Mouse (Mus musculus) embryonic facial prominence, embryonic 15.5 days (tissue): ENCODE data around the gene Mid1. TPM values are rescaled to one million over a fixed set of nuclear protein-coding genes. Genes with fewer than 3 reads are reported as not detected.
"Not testable (repeated sequence)": the region's sequence is repeated elsewhere in the genome, so short reads cannot be mapped to it uniquely, and the experiment has no call there.

Experiments used
- ATAC-seq: fragments of 200-750 bp; cut with Nextera tagmentation; 2 replicates; pipeline ENCODE4 v1.8.0; 2017; ENCODE audit warnings: low read depth, moderate TSS enrichment; ENCODE audit not compliant: insufficient number of reproducible peaks, low FRiP score, low TSS enrichment
- H3K27ac ChIP-seq: fragments of 300-500 bp; sonication (generic); replicated peaks from 2 replicates; pipeline ENCODE4 v1.5.1; 2015; ENCODE audit warnings: mild to moderate bottlenecking, inconsistent platforms
- H3K27me3 ChIP-seq: fragments of 300-500 bp; sonication (generic); 2 replicates; pipeline ENCODE4 v1.6.1; 2015; ENCODE audit warnings: inconsistent platforms
- H3K36me3 ChIP-seq: fragments of 300-500 bp; sonication (generic); 2 replicates; pipeline ENCODE4 v1.6.1; 2015; ENCODE audit warnings: mild to moderate bottlenecking, inconsistent platforms
- H3K4me1 ChIP-seq: fragments of 300-500 bp; sonication (generic); 2 replicates; pipeline ENCODE4 v1.6.1; 2015; ENCODE audit warnings: inconsistent platforms
- H3K4me2 ChIP-seq: fragments of 300-500 bp; sonication (generic); replicated peaks from 2 replicates; pipeline ENCODE4 v1.6.1; 2015; ENCODE audit warnings: mild to moderate bottlenecking, inconsistent platforms
- H3K4me3 ChIP-seq: fragments of 300-500 bp; sonication (generic); replicated peaks from 2 replicates; pipeline ENCODE4 v1.5.1; 2015; ENCODE audit warnings: mild to moderate bottlenecking, inconsistent platforms
- H3K9ac ChIP-seq: fragments of 300-500 bp; sonication (generic); 2 replicates; pipeline ENCODE4 v1.6.1; 2015; ENCODE audit warnings: inconsistent platforms
- H3K9me3 ChIP-seq: fragments of 300-500 bp; sonication (generic); replicated peaks from 2 replicates; pipeline ENCODE4 v1.6.1; 2016; ENCODE audit warnings: inconsistent platforms
- WGBS: fragments of 180-500 bp; shearing (Covaris S2); methylation state at CpG from one replicate; pipeline ENCODE4 v1.1.7; 2015; 5-methylcytosine and 5-hydroxymethylcytosine counted together
- polyA plus RNA-seq: library from polyadenylated mRNA; unstranded; fragments of >200 nt; fragmentation: Nextera tagmentation; extraction: Ambion mirVana; gene quantifications from 2 replicates; pipeline ENCODE4 v1.2.1, GENCODE M21; 2015

The Mid1 gene
- polyA plus RNA-seq, 1 experiment from 2014 or later: 9.8 TPM

- WGBS: 70% methylated on average over 2 of the region's 2 CpGs
- Histone ChIP-seq H3K4me1 (no peaks in the 10 kb centered on the region), H3K4me2 (no peak overlapping the region), H3K9me3 (no peaks in the 10 kb centered on the region), H3K4me3 (no peak overlapping the region), H3K27me3 (peaks cover 2% of the 10 kb centered on the region; the same call in 1 of the 2 replicates), H3K36me3 (no peaks in the 10 kb centered on the region), H3K27ac (no peak overlapping the region), H3K9ac (no peak overlapping the region)
- no peak for ATAC-seq
Measured at GRCm38 (mm10) chrX:169922541-169922940, 237.5 kb downstream of the Mid1 start.

DNA sequence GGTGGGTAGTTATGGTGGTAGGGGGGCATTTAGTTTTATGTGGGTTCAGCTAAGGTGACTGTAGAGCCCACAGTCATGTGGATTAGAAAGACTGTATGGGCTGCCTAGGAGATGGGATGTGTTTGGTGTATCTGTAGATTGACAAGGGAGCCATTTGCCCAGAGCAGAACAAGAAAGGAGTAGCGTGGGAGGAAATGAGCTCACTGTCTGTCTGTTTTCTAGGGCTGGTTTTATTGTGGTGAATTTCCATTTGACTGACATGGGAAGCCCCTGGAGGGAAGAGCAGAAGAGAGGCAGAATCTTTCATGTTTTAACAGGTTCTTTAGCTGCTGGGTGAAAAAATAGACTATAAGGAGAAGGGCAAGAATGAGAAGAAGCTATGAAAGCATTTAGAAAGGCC is 238.4 kb downstream of the Mid1 start:
- no peak overlapping the region for H3K4me3 ChIP-seq
- no peaks in the 10 kb centered on the region for H3K4me1 ChIP-seq
- no peak overlapping the region for H3K9ac ChIP-seq
- no peaks in the 10 kb centered on the region for H3K9me3 ChIP-seq
- 43% methylated on average over 1 of the region's 1 CpGs for WGBS
- no peak overlapping the region for H3K27ac ChIP-seq
- H3K36me3 ChIP-seq: no peaks in the 10 kb centered on the region
- ATAC-seq: no peak
- peaks cover 2% of the 10 kb centered on the region; the same call in 1 of the 2 replicates for H3K27me3 ChIP-seq
- H3K4me2 ChIP-seq: no peak overlapping the region

- H3K4me2 ChIP-seq: no peak overlapping the region
- no peaks in the 10 kb centered on the region for H3K36me3 ChIP-seq
- no peak for ATAC-seq
- no peak overlapping the region for H3K9ac ChIP-seq
- no peak overlapping the region for H3K4me3 ChIP-seq
- H3K27me3 ChIP-seq: peaks cover 2% of the 10 kb centered on the region; the same call in 1 of the 2 replicates
- 55% methylated on average over 7 of the region's 7 CpGs for WGBS
- no peak overlapping the region for H3K27ac ChIP-seq
- no peaks in the 10 kb centered on the region for H3K9me3 ChIP-seq
- H3K4me1 ChIP-seq: no peaks in the 10 kb centered on the region
Measured at GRCm38 (mm10) chrX:169925600-169925999, 240.6 kb downstream of the Mid1 start.

GRCm38 (mm10) chrX:169927110-169927817 is 242.3 kb downstream of the Mid1 start:
- no peak overlapping the region for H3K4me3 ChIP-seq
- H3K9ac ChIP-seq: no peak overlapping the region
- ATAC-seq: no peak
- WGBS: 81% methylated on average over 28 of the region's 28 CpGs
- no peak overlapping the region for H3K27ac ChIP-seq
- H3K9me3 ChIP-seq: no peaks in the 10 kb centered on the region
- no peaks in the 10 kb centered on the region for H3K4me1 ChIP-seq
- no peaks in the 10 kb centered on the region for H3K36me3 ChIP-seq
- no peak overlapping the region for H3K4me2 ChIP-seq
- H3K27me3 ChIP-seq: peaks cover 2% of the 10 kb centered on the region; the same call in 1 of the 2 replicates

DNA sequence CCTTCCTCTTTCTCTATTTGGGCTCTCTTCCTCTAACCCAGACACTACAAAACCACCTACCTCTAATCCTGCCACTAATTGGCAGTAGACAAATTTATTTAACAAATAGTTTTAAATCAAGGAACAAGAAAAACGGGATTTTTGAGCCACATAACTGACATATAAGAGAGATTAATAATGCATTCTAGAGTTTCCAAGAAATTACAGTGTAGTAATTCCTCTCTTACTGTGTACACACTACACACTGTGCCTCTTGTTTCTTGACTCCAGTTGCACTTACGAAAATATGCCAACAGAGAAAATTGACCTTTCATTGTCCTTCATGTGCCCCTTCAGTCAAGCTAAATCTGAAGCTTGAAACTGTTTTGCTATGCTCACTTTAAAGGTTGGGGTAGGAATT is 245.9 kb downstream of the Mid1 start:
- Histone ChIP-seq H3K27ac (no peak overlapping the region), H3K9ac (no peak overlapping the region), H3K4me2 (no peak overlapping the region), H3K9me3 (no peaks in the 10 kb centered on the region), H3K4me3 (no peak overlapping the region), H3K27me3 (peaks cover 5% of the 10 kb centered on the region), H3K4me1 (no peaks in the 10 kb centered on the region), H3K36me3 (no peaks in the 10 kb centered on the region)
- ATAC-seq: no peak
- WGBS: 63% methylated on average over 2 of the region's 2 CpGs

- Histone ChIP-seq H3K4me2 (no peak overlapping the region), H3K27ac (no peak overlapping the region), H3K9ac (no peak overlapping the region), H3K27me3 (peaks cover 5% of the 10 kb centered on the region; the same call in 1 of the 2 replicates), H3K4me1 (no peaks in the 10 kb centered on the region), H3K9me3 (no peaks in the 10 kb centered on the region), H3K36me3 (no peaks in the 10 kb centered on the region), H3K4me3 (no peak overlapping the region)
- WGBS: 69% methylated on average over 3 of the region's 3 CpGs
- ATAC-seq: no peak
Measured at GRCm38 (mm10) chrX:169933228-169933627, 248.2 kb downstream of the Mid1 start.

GRCm38 (mm10) chrX:169937119-169937719 is 252.2 kb downstream of the Mid1 start:
- WGBS: 44% methylated on average over 5 of the region's 5 CpGs
- H3K27me3 ChIP-seq: peaks cover 5% of the 10 kb centered on the region; the same call in 1 of the 2 replicates
- no peak overlapping the region for H3K27ac ChIP-seq
- H3K9me3 ChIP-seq: no peaks in the 10 kb centered on the region
- H3K4me2 ChIP-seq: no peak overlapping the region
- H3K36me3 ChIP-seq: no peaks in the 10 kb centered on the region
- H3K9ac ChIP-seq: no peak overlapping the region
- H3K4me1 ChIP-seq: no peaks in the 10 kb centered on the region
- no peak for ATAC-seq
- no peak overlapping the region for H3K4me3 ChIP-seq

DNA sequence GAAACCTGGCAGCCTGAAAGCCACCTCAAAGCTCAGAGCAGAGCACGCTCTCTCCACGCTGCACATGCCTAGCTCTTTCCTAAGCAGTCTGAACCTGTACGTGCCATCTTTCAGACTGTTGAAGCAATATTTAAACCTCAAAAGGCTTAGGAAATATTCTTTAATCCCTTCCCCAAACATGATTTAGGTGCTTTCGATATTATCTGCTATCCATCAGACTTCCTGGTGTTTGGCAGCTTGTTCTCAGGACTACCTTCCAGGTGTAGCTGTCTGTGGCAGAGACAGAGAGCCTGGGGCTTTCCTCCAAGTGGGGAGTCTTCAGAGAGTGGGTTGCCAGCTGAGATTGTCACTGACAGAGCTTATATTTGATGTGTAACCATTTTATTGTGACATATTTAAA is 255.5 kb downstream of the Mid1 start:
- no peaks in the 10 kb centered on the region for H3K36me3 ChIP-seq
- no peak overlapping the region for H3K4me3 ChIP-seq
- no peaks in the 10 kb centered on the region for H3K4me1 ChIP-seq
- ATAC-seq: no peak
- no peaks in the 10 kb centered on the region for H3K9me3 ChIP-seq
- H3K9ac ChIP-seq: no peak overlapping the region
- 72% methylated on average over 4 of the region's 4 CpGs for WGBS
- H3K27me3 ChIP-seq: no peaks in the 10 kb centered on the region
- no peak overlapping the region for H3K27ac ChIP-seq
- no peak overlapping the region for H3K4me2 ChIP-seq

GRCm38 (mm10) chrX:169950596-169950995 is 265.6 kb downstream of the Mid1 start:
- 45% methylated on average over 1 of the region's 1 CpGs for WGBS
- Histone ChIP-seq H3K9me3 (no peaks in the 10 kb centered on the region), H3K27ac (no peak overlapping the region), H3K36me3 (no peaks in the 10 kb centered on the region), H3K4me3 (no peak overlapping the region), H3K4me2 (no peak overlapping the region), H3K9ac (no peak overlapping the region), H3K27me3 (no peaks in the 10 kb centered on the region), H3K4me1 (no peaks in the 10 kb centered on the region)
- no peak for ATAC-seq

DNA sequence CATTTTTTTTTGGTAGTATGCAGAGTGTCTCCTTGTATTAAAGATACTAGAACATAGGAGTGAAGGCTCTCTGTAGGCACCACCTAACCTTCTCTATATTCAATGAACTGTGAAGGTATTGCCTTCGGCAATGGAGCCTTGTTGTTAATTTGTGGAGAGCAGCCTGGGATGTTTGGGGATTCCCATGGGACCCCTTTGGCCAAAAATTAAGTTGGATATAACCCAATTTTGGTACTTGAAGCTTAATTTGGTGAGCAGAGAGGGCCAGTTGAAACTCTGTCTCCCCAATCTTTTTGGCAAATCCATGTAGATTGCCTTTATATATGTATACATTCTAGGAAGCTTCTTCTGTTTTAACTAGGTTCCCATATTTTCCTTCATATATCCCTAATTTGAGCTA is 284.3 kb downstream of the Mid1 start:
- no peak for ATAC-seq
- WGBS: 79% methylated on average over 1 of the region's 1 CpGs
- 0 out of 2 replicates have a peak, but pooled peaks cover 3% of the 10 kb centered on the region for H3K9me3 ChIP-seq
- no peaks in the 10 kb centered on the region for H3K4me1 ChIP-seq
- no peak overlapping the region for H3K4me3 ChIP-seq
- no peak overlapping the region for H3K9ac ChIP-seq
- 0 out of 2 replicates have a peak, but pooled peaks cover 15% of the 10 kb centered on the region for H3K36me3 ChIP-seq
- no peak overlapping the region for H3K27ac ChIP-seq
- H3K4me2 ChIP-seq: no peak overlapping the region
- H3K27me3 ChIP-seq: no peaks in the 10 kb centered on the region

DNA sequence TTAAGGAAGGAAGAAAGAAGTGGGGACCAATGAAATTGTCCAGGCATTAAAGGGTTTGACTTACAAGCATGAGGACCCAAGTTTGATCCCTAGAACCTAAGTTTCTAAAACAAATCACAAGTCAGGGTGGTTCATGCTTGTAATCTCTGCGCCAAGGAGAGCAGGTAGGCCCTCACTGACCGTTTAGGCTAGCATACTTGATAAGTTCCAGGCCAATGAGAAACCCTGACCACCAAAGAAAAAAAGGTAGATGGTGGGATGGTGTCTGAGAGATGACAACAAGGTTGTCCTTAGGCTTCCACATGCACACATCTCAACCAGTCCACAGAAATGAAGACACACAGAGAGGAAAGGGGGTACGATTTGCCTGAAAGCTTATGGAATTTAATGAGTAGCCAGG is 284.8 kb downstream of the Mid1 start:
- not testable (repeated sequence) for H3K27ac ChIP-seq, H3K4me1 ChIP-seq, H3K9ac ChIP-seq, ATAC-seq, H3K27me3 ChIP-seq, H3K9me3 ChIP-seq, H3K4me3 ChIP-seq, H3K4me2 ChIP-seq
- 79% methylated on average over 3 of the region's 3 CpGs for WGBS
- 0 out of 2 replicates have a peak, but pooled peaks cover 19% of the 10 kb centered on the region for H3K36me3 ChIP-seq
